Mouse (Mus musculus) brain, embryonic 14.5 days (tissue): ENCODE results near the gene Atp6v0a1.

ENCODE experiments used
- CTCF ChIP-seq: fragments of 200-500 bp; IDR thresholded peaks from 2 replicates; pipeline ENCODE4 v1.5.1; 2012; ENCODE audit warnings: inconsistent platforms, mild to moderate bottlenecking, moderate library complexity, borderline replicate concordance; ENCODE audit not compliant: insufficient read depth, insufficient read length; ENCODE audit errors: extremely low read depth
- POLR2A ChIP-seq: fragments of 200-500 bp; IDR thresholded peaks from 2 replicates; pipeline ENCODE4 v1.6.1; 2012; ENCODE audit warnings: mild to moderate bottlenecking, inconsistent platforms, borderline replicate concordance; ENCODE audit not compliant: poor library complexity, insufficient read depth, insufficient read length, severe bottlenecking; ENCODE audit errors: extremely low read depth

GRCm38 (mm10) chr11:101050359-101050758 lies 41.1 kb downstream of the Atp6v0a1 start:
- no peak for TF ChIP-seq POLR2A
- no peak for TF ChIP-seq CTCF
